15 mouse cellular contexts compared by ENCODE assay signal in the genomic region with DNA sequence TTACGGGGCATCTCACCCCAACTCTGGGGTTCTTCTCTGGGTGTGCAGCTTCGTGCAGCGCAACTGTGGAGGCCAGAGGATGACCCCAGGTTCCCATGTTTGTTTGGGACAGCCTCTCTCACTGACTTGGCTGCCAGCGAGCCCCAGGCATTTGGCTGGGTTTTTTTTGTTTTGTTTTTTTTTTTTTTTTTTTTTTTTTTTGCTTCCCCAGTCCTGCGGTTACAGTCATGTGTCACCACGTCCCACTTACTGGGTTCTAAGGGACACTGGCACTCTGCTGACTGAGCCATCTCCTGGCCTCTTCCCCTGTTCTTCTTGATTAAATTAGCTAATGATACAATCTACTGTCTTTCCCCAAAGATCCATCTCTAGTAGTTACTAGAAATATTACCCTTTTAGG. TPM values are rescaled to one million over a fixed set of nuclear protein-coding genes. Genes with fewer than 3 reads are reported as not detected.
DNase-seq lines count a peak whose midpoint lies in the region; ATAC-seq and TF ChIP-seq lines count a peak whose summit lies in the region.
"Had no signal": no experiment of that assay in that cellular context is flagged by ENCODE, and none has a peak within 500 bp of the region (broad histone marks: within the 10 kb centered on the region; RNA-seq: fewer than 3 reads in every experiment).

No protein-coding gene starts in this region.

- no peaks in the 10 kb centered on the region for H3K9me3 ChIP-seq in hindbrain, embryonic 14.5 days (ENCODE audit: control insufficient read depth, low read length)
- no peaks in the 10 kb centered on the region for H3K9me3 ChIP-seq in hindbrain, postnatal 0 days (ENCODE audit: low read length)
- no peaks in the 10 kb centered on the region for H3K9me3 ChIP-seq in midbrain, embryonic 13.5 days
- H3K9me3 ChIP-seq in midbrain, embryonic 10.5 days (replicated peaks), result no peaks in the 10 kb centered on the region
- H3K9me3 ChIP-seq in E14TG2a.4 (ENCODE audit: low read length), result no peaks in the 10 kb centered on the region
- no peaks in the 10 kb centered on the region for H3K9me3 ChIP-seq in liver, embryonic 16.5 days (replicated peaks; ENCODE audit: control insufficient read depth, low read length)
- H3K9me3 ChIP-seq: forebrain, embryonic 15.5 days; limb, embryonic 12.5 days had no signal

- H3K9ac ChIP-seq in hindbrain, embryonic 14.5 days, result no peak overlapping the region
- H3K9ac ChIP-seq in hindbrain, postnatal 0 days (replicated peaks; ENCODE audit: low read length), result no peak overlapping the region
- no peak overlapping the region for H3K9ac ChIP-seq in midbrain, embryonic 13.5 days (replicated peaks)
- no peak overlapping the region for H3K9ac ChIP-seq in liver, embryonic 16.5 days (ENCODE audit: low read depth, low read length)
- H3K9ac ChIP-seq: forebrain, embryonic 15.5 days; limb, embryonic 12.5 days had no signal

- TF ChIP-seq CTCF in hindbrain, postnatal 0 days (IDR thresholded peaks at IDR 0.05; ENCODE audit: low read depth), result no peak
- no peak for TF ChIP-seq CTCF in E14TG2a.4 (conservative IDR thresholded peaks at IDR 0.05; ENCODE audit: low read length)

- intact Hi-C loops in left cerebral cortex, postnatal 4 days (cut with DNase I), result no loop called here

- 52% methylated on average over 6 of the region's 6 CpGs for WGBS in hindbrain, embryonic 14.5 days
- WGBS in hindbrain, postnatal 0 days, result 27% methylated on average over 6 of the region's 6 CpGs
- 65% methylated on average over 6 of the region's 6 CpGs for WGBS in midbrain, embryonic 13.5 days
- 76% methylated on average over 6 of the region's 6 CpGs for WGBS in midbrain, embryonic 10.5 days
- 23% methylated on average over 6 of the region's 6 CpGs for WGBS in liver, embryonic 16.5 days (ENCODE audit: insufficient replicate concordance)

- peak overlapping the region; percentile 29; the same call in 1 of the 2 replicates for H3K27ac ChIP-seq in hindbrain, embryonic 14.5 days
- no peak overlapping the region for H3K27ac ChIP-seq in hindbrain, postnatal 0 days
- 0 out of 2 replicates have a peak overlapping the region, but pooled peaks have one; percentile 25 for H3K27ac ChIP-seq in midbrain, embryonic 13.5 days
- H3K27ac ChIP-seq in midbrain, embryonic 10.5 days (replicated peaks), result no peak overlapping the region
- H3K27ac ChIP-seq in liver, embryonic 16.5 days (ENCODE audit: low read length), result peak overlapping the region; percentile 13
- H3K27ac ChIP-seq: forebrain, embryonic 15.5 days; gastrocnemius, adult 2 months; limb, embryonic 12.5 days had no signal

- ATAC-seq in hindbrain, embryonic 14.5 days (ENCODE audit: low FRiP score), result no peak
- ATAC-seq in hindbrain, postnatal 0 days, result no peak
- no peak for ATAC-seq in midbrain, embryonic 13.5 days
- no peak for ATAC-seq in liver, embryonic 16.5 days (ENCODE audit: low read depth)
- ATAC-seq: activated CD4-positive, CD25-positive, alpha-beta regulatory T cell, adult 4 months; forebrain, embryonic 15.5 days had no signal

- H3K4me3 ChIP-seq in hindbrain, embryonic 14.5 days (replicated peaks; ENCODE audit: low read length), result no peak overlapping the region
- no peak overlapping the region for H3K4me3 ChIP-seq in hindbrain, postnatal 0 days (ENCODE audit: low read length)
- no peak overlapping the region for H3K4me3 ChIP-seq in midbrain, embryonic 13.5 days (replicated peaks)
- no peak overlapping the region for H3K4me3 ChIP-seq in midbrain, embryonic 10.5 days
- H3K4me3 ChIP-seq in E14TG2a.4 (replicated peaks; ENCODE audit: low read length), result 0 out of 2 replicates have a peak overlapping the region, but pooled peaks have one; percentile 54
- no peak overlapping the region for H3K4me3 ChIP-seq in liver, embryonic 16.5 days (ENCODE audit: low read depth, low read length)
- H3K4me3 ChIP-seq: forebrain, embryonic 15.5 days; gastrocnemius, adult 2 months; limb, embryonic 12.5 days; myocyte had no signal

- H3K4me1 ChIP-seq in hindbrain, embryonic 14.5 days (replicated peaks; ENCODE audit: control insufficient read depth, insufficient read depth, low read length), result peaks cover 25% of the 10 kb centered on the region
- peaks cover 10% of the 10 kb centered on the region for H3K4me1 ChIP-seq in hindbrain, postnatal 0 days (ENCODE audit: insufficient read depth, low read length)
- peaks cover 43% of the 10 kb centered on the region for H3K4me1 ChIP-seq in midbrain, embryonic 13.5 days (replicated peaks)
- peaks cover 65% of the 10 kb centered on the region for H3K4me1 ChIP-seq in midbrain, embryonic 10.5 days
- peaks cover 69% of the 10 kb centered on the region for H3K4me1 ChIP-seq in E14TG2a.4 (replicated peaks; ENCODE audit: low read depth, low read length)
- peaks cover 30% of the 10 kb centered on the region for H3K4me1 ChIP-seq in liver, embryonic 16.5 days (ENCODE audit: control insufficient read depth, low read depth, low read length)

- no peaks in the 10 kb centered on the region for H3K27me3 ChIP-seq in hindbrain, embryonic 14.5 days (ENCODE audit: control insufficient read depth, insufficient read depth, low read length)
- no peaks in the 10 kb centered on the region for H3K27me3 ChIP-seq in hindbrain, postnatal 0 days (ENCODE audit: insufficient read depth, low read length)
- peaks cover 6% of the 10 kb centered on the region; the same call in 1 of the 2 replicates for H3K27me3 ChIP-seq in midbrain, embryonic 13.5 days
- H3K27me3 ChIP-seq in midbrain, embryonic 10.5 days (ENCODE audit: low read depth, poor library complexity, severe bottlenecking), result peaks cover 4% of the 10 kb centered on the region; the same call in 1 of the 2 replicates
- H3K27me3 ChIP-seq in E14TG2a.4 (ENCODE audit: insufficient read depth, low read length), result no peaks in the 10 kb centered on the region
- H3K27me3 ChIP-seq in liver, embryonic 16.5 days (ENCODE audit: control insufficient read depth, insufficient read depth, low read depth, low read length), result no peaks in the 10 kb centered on the region

- peaks cover 7% of the 10 kb centered on the region; the same call in 1 of the 2 replicates for H3K36me3 ChIP-seq in hindbrain, embryonic 14.5 days (replicated peaks; ENCODE audit: control insufficient read depth, insufficient read depth)
- no peaks in the 10 kb centered on the region; the same call in 1 of the 2 replicates for H3K36me3 ChIP-seq in hindbrain, postnatal 0 days (ENCODE audit: insufficient read depth, low read length)
- H3K36me3 ChIP-seq in midbrain, embryonic 13.5 days, result peaks cover 18% of the 10 kb centered on the region
- peaks cover 22% of the 10 kb centered on the region for H3K36me3 ChIP-seq in midbrain, embryonic 10.5 days
- peaks cover 15% of the 10 kb centered on the region for H3K36me3 ChIP-seq in E14TG2a.4 (ENCODE audit: insufficient read depth, low read length)
- no peaks in the 10 kb centered on the region for H3K36me3 ChIP-seq in liver, embryonic 16.5 days (ENCODE audit: control insufficient read depth, insufficient read depth)
- H3K36me3 ChIP-seq: forebrain, embryonic 15.5 days; limb, embryonic 12.5 days had no signal

- no peak overlapping the region for H3K4me2 ChIP-seq in hindbrain, embryonic 14.5 days (replicated peaks)
- H3K4me2 ChIP-seq in hindbrain, postnatal 0 days (ENCODE audit: low read depth, low read length), result no peak overlapping the region
- H3K4me2 ChIP-seq in midbrain, embryonic 13.5 days (replicated peaks), result no peak overlapping the region
- H3K4me2 ChIP-seq in liver, embryonic 16.5 days (ENCODE audit: low read depth, low read length), result no peak overlapping the region
- H3K4me2 ChIP-seq: forebrain, embryonic 15.5 days; limb, embryonic 12.5 days; midbrain, embryonic 11.5 days had no signal

- DNase-seq in hindbrain, embryonic 14.5 days (ENCODE audit: low spot score), result no peak
- no peak for DNase-seq in hindbrain, postnatal 0 days (ENCODE audit: low spot score)
- no peak for DNase-seq in midbrain, embryonic 10.5 days (ENCODE audit: low spot score)
- DNase-seq in left cerebral cortex, postnatal 4 days, result no peak
- no peak for DNase-seq in embryo, embryonic 9.5 days (ENCODE audit: extremely low spot score)
- DNase-seq: cerebellum, adult 11-12 months; gastrocnemius, adult 2 months had no signal

RNA-seq across cellular contexts. Expression of a gene that starts 29.8 kb away (rescaled TPM):
- polyA plus RNA-seq in hindbrain, embryonic 14.5 days (2014; fragmentation: Nextera tagmentation; extraction: Ambion mirVana), result 6.6 and 6.7 TPM in 2 replicates
- 11.7 and 15.1 TPM in 2 replicates for total RNA-seq in hindbrain, postnatal 0 days (2014; rRNA removed)
- polyA plus RNA-seq in hindbrain, postnatal 0 days (2015; fragmentation: Nextera tagmentation; extraction: Ambion mirVana), result 2.8 and 2.9 TPM in 2 replicates
- polyA plus RNA-seq in midbrain, embryonic 13.5 days (2015; fragmentation: Nextera tagmentation; extraction: Ambion mirVana), result 5.1 and 6.1 TPM in 2 replicates
- 4.0 and 5.1 TPM in 2 replicates for polyA plus RNA-seq in midbrain, embryonic 10.5 days (2016; fragmentation: Nextera tagmentation; extraction: Ambion mirVana)
- polyA plus RNA-seq in liver, embryonic 16.5 days (2015; fragmentation: Nextera tagmentation; extraction: Ambion mirVana), result 0.46 and 0.67 TPM in 2 replicates
- 10 to 100 TPM in 1 of 2 experiments, 1 to 10 TPM in 1; 8.7 to 10.4 TPM for total RNA-seq in left cerebral cortex, postnatal 4 days (2021)
- polyA plus RNA-seq: activated CD4-positive, CD25-positive, alpha-beta regulatory T cell, adult 4 months had no signal

Comparison
In these comparisons a context has a peak if more than half of its experiments do, and no peak if none do; other contexts are left out.
1. H3K27ac ChIP-seq: peak in hindbrain, embryonic 14.5 days (single experiment), midbrain, embryonic 13.5 days (single experiment) and liver, embryonic 16.5 days (single experiment); none in hindbrain, postnatal 0 days (single experiment) and midbrain, embryonic 10.5 days (single experiment).